Mouse (Mus musculus): Measurements from ENCODE around the gene Gm21083. TPM values are rescaled to one million over a fixed set of nuclear protein-coding genes. Genes with fewer than 3 reads are reported as not detected.
"Not testable (repeated sequence)": the region's sequence is repeated elsewhere in the genome, so short reads cannot be mapped to it uniquely, and the experiment has no call there.

Gm21083 gene
- polyA plus RNA-seq, 1 experiment from 2014 or later = not detected

- not testable (repeated sequence) for H3K9ac ChIP-seq; H3K4me1 ChIP-seq (replicated peaks); H3K27me3 ChIP-seq; H3K4me2 ChIP-seq; H3K36me3 ChIP-seq; ATAC-seq (ENCODE audit: low FRiP score, low read depth); H3K27ac ChIP-seq (replicated peaks); H3K4me3 ChIP-seq
- H3K9me3 ChIP-seq = peaks cover 21% of the 10 kb centered on the region
- 44% methylated on average over 4 of the region's 4 CpGs for WGBS
Observed at GRCm38 (mm10) chr5:15600342-15600741, 23.2 kb downstream of the Gm21083 start.

- not testable (repeated sequence) for H3K4me1 ChIP-seq (replicated peaks); H3K27me3 ChIP-seq; H3K9ac ChIP-seq; H3K4me3 ChIP-seq; H3K36me3 ChIP-seq; H3K27ac ChIP-seq (replicated peaks); H3K4me2 ChIP-seq
- ATAC-seq (ENCODE audit: low FRiP score, low read depth) = 0 out of 2 replicates have a peak, but pooled peaks have one; percentile 56
- H3K9me3 ChIP-seq = peaks cover 20% of the 10 kb centered on the region
- WGBS = 63% methylated on average over 5 of the region's 5 CpGs
Observed at GRCm38 (mm10) chr5:15601481-15601880, 24.3 kb downstream of the Gm21083 start.

GRCm38 (mm10) chr5:15601960-15602359 is 24.8 kb downstream of the Gm21083 start:
- H3K27ac ChIP-seq (replicated peaks); H3K4me1 ChIP-seq (replicated peaks); ATAC-seq (ENCODE audit: low FRiP score, low read depth); H3K9ac ChIP-seq; H3K4me2 ChIP-seq; H3K27me3 ChIP-seq; H3K36me3 ChIP-seq; H3K4me3 ChIP-seq: not testable (repeated sequence)
- H3K9me3 ChIP-seq = peaks cover 20% of the 10 kb centered on the region
- 76% methylated on average over 3 of the region's 3 CpGs for WGBS

GRCm38 (mm10) chr5:15602424-15602947 is 25.4 kb downstream of the Gm21083 start:
- not testable (repeated sequence) for H3K4me1 ChIP-seq (replicated peaks); H3K9ac ChIP-seq

GRCm38 (mm10) chr5:15603008-15603407 is 25.9 kb downstream of the Gm21083 start:
- not testable (repeated sequence) for H3K4me2 ChIP-seq; H3K9ac ChIP-seq; H3K36me3 ChIP-seq; H3K4me3 ChIP-seq; H3K4me1 ChIP-seq (replicated peaks); ATAC-seq (ENCODE audit: low FRiP score, low read depth); H3K27me3 ChIP-seq; H3K27ac ChIP-seq (replicated peaks)
- H3K9me3 ChIP-seq = peaks cover 20% of the 10 kb centered on the region
- WGBS = 58% methylated on average over 2 of the region's 2 CpGs

More at GRCm38 (mm10) chr5:15602424-15602947, 25.4 kb downstream of the Gm21083 start:
- ATAC-seq (ENCODE audit: low FRiP score, low read depth); H3K36me3 ChIP-seq; H3K27ac ChIP-seq (replicated peaks); H3K4me3 ChIP-seq; H3K27me3 ChIP-seq; H3K4me2 ChIP-seq: not testable (repeated sequence)
- H3K9me3 ChIP-seq = peaks cover 20% of the 10 kb centered on the region
- 62% methylated on average over 3 of the region's 3 CpGs for WGBS

- not testable (repeated sequence) for H3K4me1 ChIP-seq (replicated peaks); H3K27ac ChIP-seq (replicated peaks); H3K36me3 ChIP-seq; H3K27me3 ChIP-seq; H3K4me2 ChIP-seq; ATAC-seq (ENCODE audit: low FRiP score, low read depth); H3K9ac ChIP-seq; H3K4me3 ChIP-seq
- WGBS = 75% methylated on average over 8 of the region's 8 CpGs
- peaks cover 17% of the 10 kb centered on the region for H3K9me3 ChIP-seq
Observed at GRCm38 (mm10) chr5:15603585-15603984, 26.5 kb downstream of the Gm21083 start.

- H3K36me3 ChIP-seq; H3K27ac ChIP-seq (replicated peaks); H3K4me2 ChIP-seq; H3K9me3 ChIP-seq; H3K4me1 ChIP-seq (replicated peaks); H3K4me3 ChIP-seq; H3K27me3 ChIP-seq; H3K9ac ChIP-seq: not testable (repeated sequence)
- 69% methylated on average over 6 of the region's 6 CpGs for WGBS
- peak; percentile 54; the same call in 1 of the 2 replicates for ATAC-seq (ENCODE audit: low FRiP score, low read depth)
Observed at GRCm38 (mm10) chr5:15606677-15607076, 29.5 kb downstream of the Gm21083 start.

- H3K4me1 ChIP-seq (replicated peaks); H3K36me3 ChIP-seq; H3K4me3 ChIP-seq; ATAC-seq (ENCODE audit: low FRiP score, low read depth); H3K27me3 ChIP-seq; H3K4me2 ChIP-seq; H3K27ac ChIP-seq (replicated peaks); H3K9me3 ChIP-seq; H3K9ac ChIP-seq: not testable (repeated sequence)
- WGBS = 9% methylated on average over 1 of the region's 1 CpGs
Observed at GRCm38 (mm10) chr5:15610695-15611094, 33.6 kb downstream of the Gm21083 start.

- WGBS = 79% methylated on average over 3 of the region's 3 CpGs
- ATAC-seq (ENCODE audit: low FRiP score, low read depth); H3K9ac ChIP-seq; H3K36me3 ChIP-seq; H3K27ac ChIP-seq (replicated peaks); H3K4me2 ChIP-seq; H3K9me3 ChIP-seq; H3K27me3 ChIP-seq; H3K4me1 ChIP-seq (replicated peaks); H3K4me3 ChIP-seq: not testable (repeated sequence)
Observed at GRCm38 (mm10) chr5:15616195-15616594, 39.1 kb downstream of the Gm21083 start.

GRCm38 (mm10) chr5:15618764-15619163 is 41.6 kb downstream of the Gm21083 start, which contains the start of gene Speer4d:
Speer4d (plus strand) TSS chr5:15619064.
- not testable (repeated sequence) for ATAC-seq (ENCODE audit: low FRiP score, low read depth); H3K9ac ChIP-seq; H3K36me3 ChIP-seq; H3K27ac ChIP-seq (replicated peaks); H3K9me3 ChIP-seq; H3K4me3 ChIP-seq; H3K4me1 ChIP-seq (replicated peaks); H3K4me2 ChIP-seq; H3K27me3 ChIP-seq
- 66% methylated on average over 1 of the region's 1 CpGs for WGBS

GRCm38 (mm10) chr5:15628136-15628535 is 51.0 kb downstream of the Gm21083 start:
- H3K27ac ChIP-seq (replicated peaks); H3K27me3 ChIP-seq; H3K4me2 ChIP-seq; H3K4me1 ChIP-seq (replicated peaks); H3K4me3 ChIP-seq; ATAC-seq (ENCODE audit: low FRiP score, low read depth); H3K36me3 ChIP-seq; H3K9me3 ChIP-seq; H3K9ac ChIP-seq: not testable (repeated sequence)
- WGBS = 17% methylated on average over 1 of the region's 1 CpGs

GRCm38 (mm10) chr5:15630068-15630467 is 52.9 kb downstream of the Gm21083 start:
- not testable (repeated sequence) for H3K36me3 ChIP-seq; H3K9ac ChIP-seq; ATAC-seq (ENCODE audit: low FRiP score, low read depth); H3K27me3 ChIP-seq; H3K27ac ChIP-seq (replicated peaks); H3K4me2 ChIP-seq; H3K9me3 ChIP-seq; H3K4me1 ChIP-seq (replicated peaks); H3K4me3 ChIP-seq
- WGBS = 36% methylated on average over 5 of the region's 5 CpGs
